Mouse (Mus musculus): Measurements from ENCODE around the gene Siae.

The Siae gene

DNA sequence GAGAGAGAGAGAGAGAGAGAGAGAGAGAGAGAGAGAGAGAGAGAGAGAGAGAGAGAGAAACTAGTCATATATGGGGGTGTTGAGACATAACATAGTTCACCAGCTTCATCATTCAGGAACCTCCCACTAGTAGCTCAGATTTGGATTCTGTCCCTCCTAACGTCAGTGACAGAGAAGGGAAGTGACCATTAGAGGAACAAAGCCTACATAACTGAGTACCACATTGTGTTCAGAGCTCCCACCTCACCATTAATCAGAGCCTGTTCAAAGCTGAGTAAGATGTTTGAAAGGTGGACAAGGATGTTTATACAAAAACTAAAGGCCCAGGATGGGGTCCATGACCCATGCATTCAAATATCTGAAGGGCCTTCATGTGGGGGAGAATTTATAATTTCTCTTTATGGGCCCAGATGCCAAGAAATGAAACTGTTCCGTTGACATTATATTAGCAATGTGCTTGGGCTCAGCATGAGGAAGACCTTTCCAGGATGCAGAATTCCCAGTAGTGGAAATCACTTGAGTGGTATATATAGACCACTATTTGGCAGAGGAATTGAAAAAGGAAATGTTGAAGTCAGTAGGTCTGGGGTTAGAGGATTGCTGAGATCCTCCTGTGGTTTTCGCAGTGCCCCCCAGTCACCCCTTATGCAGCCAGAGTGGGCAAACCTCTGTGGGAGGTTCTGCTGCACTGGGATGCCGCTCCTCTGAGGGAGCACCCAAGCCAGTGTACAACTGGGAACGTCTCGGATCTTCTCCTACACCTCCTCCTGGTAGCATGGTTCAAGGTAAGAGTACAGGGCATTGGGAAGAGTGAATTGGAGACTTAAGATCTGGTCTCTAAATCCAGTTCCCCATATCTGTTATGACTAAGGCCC, 14.6 kb upstream of the Siae start:
- DNase-seq (ENCODE audit: low spot score in 2 of 2), result no peak

- DNase-seq (ENCODE audit: low spot score in 2 of 2), result no peak
These were observed 13.5 kb upstream of the Siae start for GRCm38 (mm10) chr9:37541851-37542642.

GRCm38 (mm10) chr9:37543869-37544440, 11.5 kb upstream of the Siae start:
- no peak for DNase-seq (ENCODE audit: low spot score in 2 of 2)

DNA sequence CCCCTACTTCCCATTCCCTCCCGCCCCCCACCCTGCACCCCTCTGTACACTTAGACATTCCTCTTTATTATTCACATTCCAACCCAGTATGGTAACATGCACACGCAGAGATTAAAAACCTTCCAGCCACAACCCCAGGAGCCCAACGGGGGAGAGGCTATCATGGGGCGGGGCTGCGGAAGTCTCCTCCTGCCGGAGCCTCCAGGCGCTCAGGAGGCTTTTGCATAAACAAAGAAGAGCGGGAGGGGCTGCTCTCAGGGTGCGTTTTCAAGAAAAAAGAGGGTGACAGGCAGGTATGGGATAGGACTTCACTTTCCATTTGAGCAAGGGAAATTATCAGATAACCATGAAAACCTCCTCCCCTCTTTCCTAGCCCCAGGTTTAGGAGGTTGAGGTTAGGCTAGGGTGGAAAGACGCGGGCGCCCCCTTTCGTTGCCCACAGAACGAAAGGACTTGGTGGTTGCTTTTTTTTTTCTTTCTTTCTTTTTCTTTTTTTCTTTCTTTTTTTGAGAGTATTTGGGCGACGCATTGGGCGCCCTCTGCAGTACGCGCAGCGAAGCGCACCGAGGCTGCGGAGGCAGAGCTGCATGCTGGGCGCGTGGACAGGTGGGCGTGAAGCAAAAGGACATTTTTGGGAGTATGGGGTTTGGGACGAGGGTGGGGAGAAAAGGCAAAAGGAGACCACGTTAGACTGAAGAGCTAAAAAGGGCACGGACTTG, 10.9 kb upstream of the Siae start:
- no peak for DNase-seq (ENCODE audit: low spot score in 2 of 2)

DNA sequence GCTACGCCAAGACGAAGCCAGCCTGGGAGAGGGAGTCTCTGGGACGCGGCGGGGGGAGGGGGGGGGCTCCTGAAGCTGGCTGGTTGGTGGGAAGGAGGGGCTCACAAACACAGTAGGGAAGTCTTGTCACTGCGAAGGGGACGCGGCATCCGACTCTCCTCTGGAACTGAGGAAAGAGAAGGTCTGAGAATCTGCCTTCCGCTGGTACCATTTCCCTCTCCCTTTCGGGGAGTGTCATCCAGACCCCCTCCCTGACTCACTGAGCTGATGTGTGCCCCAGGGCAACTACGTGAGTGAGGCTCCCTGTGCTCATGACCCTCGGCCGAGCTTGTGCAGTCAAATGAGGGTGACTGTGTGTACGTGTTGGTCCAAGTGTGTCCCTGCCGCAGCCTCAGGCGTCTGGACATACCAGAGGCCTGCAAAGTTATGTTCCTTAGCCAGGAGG, 10.3 kb upstream of the Siae start:
- no peak for DNase-seq (ENCODE audit: low spot score in 2 of 2)

DNA sequence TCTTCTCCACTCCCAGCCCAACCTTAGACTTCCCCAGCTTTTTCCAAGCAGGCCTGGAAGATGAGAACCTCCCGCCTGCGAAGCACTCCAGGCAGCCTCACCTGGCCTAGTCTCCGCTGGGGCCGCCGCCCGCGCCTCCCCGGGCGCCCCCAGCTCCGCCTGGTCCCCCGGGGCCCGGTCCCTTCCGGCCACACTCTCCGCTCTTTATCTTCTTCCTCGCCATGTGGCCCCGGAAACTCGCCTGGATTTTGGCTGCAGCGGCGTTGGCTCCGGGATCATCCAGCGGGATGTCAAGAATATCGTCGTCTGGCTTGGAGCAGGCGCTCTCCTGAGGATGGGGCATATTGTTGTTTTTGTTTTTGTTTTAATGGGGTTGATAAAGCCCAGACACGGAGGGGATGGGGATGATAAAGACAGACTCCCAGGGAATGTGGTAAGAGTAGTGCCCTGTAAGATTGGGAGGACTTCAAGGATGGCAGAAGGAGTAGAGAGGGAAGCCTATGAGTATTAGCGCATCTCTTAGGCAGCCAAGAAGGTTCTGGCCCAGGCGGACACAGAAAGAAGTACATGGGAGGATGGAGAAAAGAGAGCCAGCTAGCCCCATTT, 9.5 kb upstream of the Siae start:
- DNase-seq (ENCODE audit: low spot score in 2 of 2), result no peak

DNA sequence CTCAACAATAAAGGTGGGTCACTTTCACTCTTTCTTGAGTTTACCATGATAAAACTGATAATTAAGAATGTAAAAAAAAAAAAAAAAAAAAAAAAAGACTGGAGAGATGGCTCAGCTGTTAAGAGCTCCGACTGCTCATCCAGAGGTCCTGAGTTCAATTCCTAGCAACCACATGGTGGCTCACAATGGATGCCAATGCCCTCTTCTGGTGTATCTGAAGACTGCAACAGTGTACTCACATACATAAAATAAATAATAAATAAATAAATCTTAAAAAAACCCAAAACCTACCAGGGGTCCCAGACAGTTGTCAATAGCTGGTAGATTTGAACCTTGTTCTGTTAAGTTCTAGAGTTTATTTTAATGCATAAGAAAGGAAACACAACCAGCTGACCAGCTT, 8.6 kb upstream of the Siae start:
- no peak for DNase-seq (ENCODE audit: low spot score in 2 of 2)

DNA sequence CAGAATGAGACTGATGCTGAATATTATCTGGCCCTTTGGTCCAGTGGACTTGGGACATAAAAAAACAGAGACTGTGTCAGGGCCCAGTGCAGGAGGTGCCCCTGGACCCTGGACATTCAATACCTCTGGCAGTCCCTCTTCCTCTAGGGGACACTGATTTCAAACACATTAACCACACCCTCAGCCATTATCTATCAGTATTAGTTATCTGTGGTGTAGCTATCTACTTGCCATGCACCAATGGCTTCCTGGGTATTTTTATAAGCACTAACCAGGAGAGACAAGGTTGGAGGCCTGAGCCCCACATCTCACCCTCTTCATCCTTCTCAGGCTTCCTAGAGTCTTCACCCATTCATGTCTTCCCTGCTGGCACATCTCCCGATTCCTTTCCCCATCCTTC, 5.1 kb upstream of the Siae start:
- DNase-seq (ENCODE audit: low spot score in 2 of 2), result no peak

DNA sequence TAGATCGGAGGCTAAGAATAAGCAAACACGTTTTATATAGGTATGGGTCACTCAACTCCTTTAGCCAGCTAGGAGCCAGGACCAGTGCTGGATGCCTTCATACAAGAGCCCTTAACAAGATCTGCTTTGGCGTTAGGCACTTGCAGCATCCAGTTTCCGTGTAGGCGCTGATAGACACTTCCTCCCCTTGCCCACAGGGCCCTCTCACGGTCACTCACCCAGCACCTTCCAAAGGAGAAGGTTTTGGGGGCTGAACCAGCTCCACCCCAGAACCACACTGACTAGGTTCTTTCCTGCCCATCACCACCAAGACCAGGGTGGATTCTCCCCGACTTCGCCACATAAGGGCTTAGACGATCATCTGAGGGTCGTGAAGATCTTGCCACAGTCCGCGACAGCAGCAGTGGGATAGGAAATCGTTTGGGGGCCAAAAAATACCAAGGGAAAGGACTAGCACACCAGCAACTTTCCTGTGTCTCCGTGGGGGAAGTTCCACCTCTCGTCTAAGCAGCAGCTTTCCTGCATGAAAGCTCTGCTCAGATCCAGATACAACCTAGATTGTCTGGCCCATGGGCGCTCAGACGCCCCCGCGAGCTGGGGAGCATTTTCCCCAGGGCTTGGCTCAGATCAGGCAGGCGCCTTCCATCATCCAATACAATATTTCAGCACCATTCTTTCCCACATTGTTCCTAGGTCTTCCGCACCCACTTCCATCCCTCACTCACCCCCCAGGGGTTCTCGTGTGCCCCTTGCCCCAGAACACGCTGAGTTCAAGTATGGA, 3.6 kb upstream of the Siae start:
- no peak for DNase-seq (ENCODE audit: low spot score in 2 of 2)

DNA sequence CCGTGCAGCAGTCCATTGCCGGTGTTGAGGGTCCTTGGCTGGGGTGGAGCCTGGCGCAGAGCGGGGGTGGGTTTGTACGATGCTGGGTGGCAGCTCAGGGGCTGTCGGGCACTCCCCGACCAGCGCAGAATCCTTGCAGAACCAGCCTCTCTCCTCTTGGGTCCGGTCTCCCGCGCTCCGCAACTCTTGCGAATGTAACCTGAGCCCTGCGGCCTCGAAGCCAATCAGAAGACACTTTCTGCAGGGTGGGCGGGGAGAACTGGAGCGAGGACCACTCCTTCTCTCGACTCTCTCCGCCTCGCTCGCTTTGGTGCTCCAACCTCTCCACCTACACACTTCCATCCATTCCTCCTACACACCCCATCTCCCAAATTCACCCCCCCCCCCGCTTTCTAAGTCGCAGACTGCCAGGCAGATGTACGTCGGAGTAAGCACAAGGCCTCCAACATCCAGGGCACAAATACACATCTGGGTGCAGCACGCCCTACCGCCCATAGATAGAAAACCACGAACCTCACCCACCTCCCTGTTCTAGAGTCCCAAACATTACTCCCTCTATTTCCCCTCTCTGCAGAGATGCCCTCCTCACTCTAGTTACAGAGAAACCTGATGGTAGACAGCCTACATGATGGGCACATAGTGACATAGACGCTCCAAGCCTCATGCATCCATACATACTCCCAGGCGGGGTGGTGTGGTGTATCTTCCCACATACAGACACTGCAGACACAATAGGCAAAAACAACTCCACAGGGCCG, 2.8 kb upstream of the Siae start, which contains the start of gene Nrgn:
Nrgn (minus strand) TSS at position 369 of the 758 bp plus-strand sequence.
- DNase-seq (ENCODE audit: low spot score in 2 of 2), result peak; percentile 80 to 81

DNA sequence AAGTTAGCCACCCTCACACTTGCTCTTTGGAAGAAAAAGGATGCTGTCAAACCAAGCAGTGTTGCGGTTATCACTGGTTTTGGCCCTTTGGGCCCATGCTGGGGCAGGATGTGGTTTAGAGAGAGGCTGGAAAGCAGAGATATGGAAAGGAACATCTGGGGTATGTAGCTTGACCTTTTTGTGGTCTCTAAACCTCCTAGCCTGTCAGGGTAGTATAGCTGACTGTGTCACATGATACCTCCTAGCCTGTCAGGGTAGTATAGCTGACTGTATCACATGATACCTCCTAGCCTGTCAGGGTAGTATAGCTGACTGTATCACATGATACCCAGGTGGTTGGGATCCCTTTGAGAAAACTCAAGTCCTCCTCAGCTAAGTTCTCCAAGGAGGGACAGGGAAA, 1.2 kb upstream of the Siae start:
- DNase-seq (ENCODE audit: low spot score in 2 of 2), result no peak

DNA sequence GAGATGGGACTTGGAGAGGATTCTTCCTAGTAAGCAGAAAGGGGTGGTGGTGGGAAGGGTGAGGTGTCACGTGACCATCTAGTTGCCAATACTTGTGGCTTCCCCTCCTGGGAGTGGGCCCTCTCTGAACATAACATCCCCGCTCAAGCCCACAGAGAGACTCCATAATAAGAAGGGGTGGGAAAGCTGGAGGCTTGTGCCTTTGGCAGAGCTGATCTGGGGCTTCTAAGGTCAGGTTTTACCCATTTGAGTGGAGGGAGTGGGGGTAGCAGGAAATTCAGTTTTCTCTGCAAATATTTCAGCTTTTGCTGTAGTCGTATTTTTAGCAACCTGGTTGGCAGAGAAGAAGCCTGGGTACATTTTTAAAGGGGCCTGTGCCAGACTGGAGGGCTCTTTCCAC, 868 bp downstream of the Siae start:
- DNase-seq (ENCODE audit: low spot score in 2 of 2), result no peak

- no peak for DNase-seq (ENCODE audit: low spot score in 2 of 2)
These were observed 5.1 kb downstream of the Siae start for GRCm38 (mm10) chr9:37560617-37561016.

DNA sequence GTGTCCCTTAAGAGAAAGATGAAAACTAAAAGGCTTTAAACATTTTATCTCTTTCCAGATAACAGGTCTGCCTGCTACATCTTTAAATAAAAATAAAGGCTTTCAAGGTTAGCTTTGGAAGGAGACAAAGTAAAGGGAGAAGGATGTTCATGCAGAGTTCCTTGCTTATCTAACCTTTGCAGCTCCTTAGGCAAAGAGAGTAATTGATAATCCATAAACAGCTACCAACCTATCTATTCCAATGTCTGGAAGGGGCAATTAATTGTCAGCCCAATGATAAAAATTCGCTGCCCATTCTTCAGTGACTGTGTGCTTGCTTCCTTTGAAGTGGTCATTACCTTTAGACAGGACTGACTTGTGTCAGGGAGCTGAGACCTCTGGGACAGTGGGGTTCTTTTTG, 8.3 kb downstream of the Siae start:
- DNase-seq (ENCODE audit: low spot score in 2 of 2), result no peak

- DNase-seq (ENCODE audit: low spot score in 2 of 2), result no peak
These were observed 11.5 kb downstream of the Siae start for GRCm38 (mm10) chr9:37567019-37567418.

DNA sequence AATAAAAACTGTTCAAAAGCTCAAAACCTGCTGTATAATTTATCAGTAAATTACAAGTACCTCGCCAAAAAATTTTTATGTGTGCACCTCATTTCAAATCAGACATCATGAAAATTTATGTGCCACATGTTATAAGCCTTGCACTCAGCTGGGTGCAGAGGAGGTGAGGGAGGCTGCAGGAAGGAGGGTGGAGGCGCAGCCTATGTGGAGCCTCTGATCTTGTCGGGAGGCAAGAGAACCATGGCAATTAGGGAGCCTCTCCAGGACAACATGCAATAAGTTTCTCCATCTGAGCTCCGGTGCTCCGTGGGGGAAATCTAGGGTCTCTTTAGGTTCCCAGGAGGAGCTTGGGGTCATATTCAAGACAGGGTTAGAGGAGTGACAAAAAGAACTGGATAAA, 12.0 kb downstream of the Siae start:
- DNase-seq (ENCODE audit: low spot score in 2 of 2), result no peak

DNA sequence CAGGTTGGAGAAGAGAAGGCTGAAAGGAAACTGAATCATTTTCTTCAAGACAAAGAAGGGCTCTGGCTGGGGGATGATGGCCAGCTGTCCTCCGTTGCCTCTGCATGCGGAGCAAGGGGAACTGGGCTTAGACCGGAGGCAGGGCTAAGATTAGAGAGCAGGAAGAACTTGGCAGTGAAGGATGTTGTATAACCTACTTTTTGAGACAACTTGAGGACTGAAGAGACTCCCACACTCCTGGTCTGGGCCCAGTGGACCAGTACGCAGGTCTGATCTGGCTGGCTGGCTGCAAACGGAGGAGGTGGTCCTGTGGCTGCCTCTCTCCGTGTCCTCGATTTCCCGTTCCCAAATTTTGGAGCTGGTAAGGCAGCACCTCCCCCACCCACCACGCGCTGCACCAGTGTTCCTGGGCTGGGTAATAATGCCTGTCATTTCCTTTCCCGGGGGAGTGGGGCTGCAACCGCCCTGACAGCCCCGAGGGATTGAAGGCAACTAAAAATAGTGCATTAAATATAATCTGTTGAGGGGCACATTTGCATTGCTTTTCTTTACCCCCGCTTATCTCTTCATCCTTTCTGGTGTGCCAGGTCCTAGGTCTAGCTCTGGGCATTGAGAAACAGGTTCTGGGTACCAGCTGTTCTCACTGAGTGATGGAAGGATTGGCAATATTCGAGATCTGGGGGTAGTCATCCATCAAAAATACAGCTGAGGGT, 12.6 kb downstream of the Siae start:
- DNase-seq (ENCODE audit: low spot score in 2 of 2), result peak; percentile 49 to 64

DNA sequence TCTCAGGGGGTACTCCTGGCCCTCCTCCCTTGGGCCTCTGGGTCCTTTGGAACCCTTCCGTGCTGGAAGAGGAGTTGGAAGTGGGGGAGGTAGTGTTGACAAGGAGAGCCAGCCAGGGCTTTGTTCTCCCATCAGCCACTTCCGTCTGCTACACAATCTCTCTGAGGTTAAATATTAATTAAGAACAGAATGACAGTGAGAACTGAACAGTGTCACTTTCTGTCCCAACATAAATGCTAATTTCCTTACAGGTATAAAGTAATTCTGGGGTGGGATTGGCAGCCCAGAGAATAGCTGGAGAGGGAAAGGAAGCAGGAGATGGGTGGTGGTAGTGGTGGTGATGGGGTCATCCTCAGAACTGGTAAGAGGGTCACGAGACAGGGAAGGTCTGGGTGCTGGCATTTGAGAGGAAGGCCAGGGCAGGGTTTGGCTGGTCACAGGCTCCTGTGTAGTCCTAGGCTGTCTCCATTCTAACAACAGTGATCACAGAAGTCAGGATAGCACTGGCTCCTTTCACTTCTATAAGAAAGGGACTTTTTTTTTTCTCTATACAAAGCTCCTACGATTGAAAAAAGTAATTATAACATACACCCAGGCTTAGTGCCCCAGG, 13.2 kb downstream of the Siae start:
- no peak for DNase-seq (ENCODE audit: low spot score in 2 of 2)

All from frontal cortex, postnatal 14 days (tissue).